ENCODE assay signal across 20 mouse cellular contexts in the genomic region with DNA sequence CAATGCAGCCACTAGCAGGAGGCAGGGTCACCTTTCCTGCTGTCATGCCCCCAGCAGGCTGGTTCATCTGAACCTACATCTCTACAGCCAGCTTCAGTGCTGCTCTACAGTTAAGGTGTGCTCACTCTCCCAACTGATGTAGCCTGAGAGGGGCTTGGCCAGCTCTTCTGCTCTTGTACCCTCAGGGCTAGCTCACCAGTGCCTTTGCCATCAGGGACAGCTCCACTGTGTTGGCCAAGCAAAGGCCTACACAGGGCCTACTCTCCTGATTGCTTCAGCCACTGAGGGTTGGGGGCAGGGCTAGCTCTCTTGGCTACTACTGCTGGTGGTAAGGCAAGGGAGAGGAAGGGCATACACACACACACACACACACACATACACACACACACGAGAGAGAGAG. TPM values are rescaled to one million over a fixed set of nuclear protein-coding genes. Genes with fewer than 3 reads are reported as not detected.
"Had no signal": no experiment of that assay in that cellular context is flagged by ENCODE, and none has a peak within 500 bp of the region (broad histone marks: within the 10 kb centered on the region; RNA-seq: fewer than 3 reads in every experiment).

No protein-coding gene starts in this region.

- DNase-seq: retina, postnatal 1 day; right cerebral cortex, adult 18-20 months; right cerebral cortex, postnatal 14 days; right cerebral cortex, postnatal 25 days; right cerebral cortex, postnatal 4 days; spleen, adult 18-20 months; thymus, adult 18-20 months; thymus, adult 2 months; thymus, postnatal 14 days; thymus, postnatal 25 days; thymus, postnatal 36 days; thymus, postnatal 4 days had no signal

- H3K4me3 ChIP-seq: neural tube, embryonic 12.5 days; neural tube, embryonic 13.5 days; neural tube, embryonic 15.5 days; stomach, embryonic 15.5 days had no signal

- H3K4me2 ChIP-seq: neural tube, embryonic 12.5 days; neural tube, embryonic 13.5 days; neural tube, embryonic 15.5 days; stomach, embryonic 15.5 days had no signal

- H3K27me3 ChIP-seq: neural tube, embryonic 12.5 days; stomach, embryonic 15.5 days had no signal

- H3K9ac ChIP-seq: neural tube, embryonic 12.5 days; neural tube, embryonic 13.5 days; neural tube, embryonic 15.5 days; stomach, embryonic 15.5 days had no signal

- H3K36me3 ChIP-seq: neural tube, embryonic 12.5 days; neural tube, embryonic 13.5 days; neural tube, embryonic 15.5 days; stomach, embryonic 15.5 days had no signal

- H3K27ac ChIP-seq: neural tube, embryonic 12.5 days; neural tube, embryonic 13.5 days; neural tube, embryonic 15.5 days; stomach, embryonic 15.5 days; stomach, postnatal 0 days had no signal

- H3K9me3 ChIP-seq: neural tube, embryonic 12.5 days; neural tube, embryonic 13.5 days; neural tube, embryonic 15.5 days; stomach, embryonic 15.5 days had no signal

RNA-seq across cellular contexts. Expression of a gene that starts 8.0 kb away (rescaled TPM):
- total RNA-seq: neutrophil, adult 5-6 weeks had no signal
- polyA plus RNA-seq: small intestine, adult 2 months; spleen, adult 2 months had no signal
